Mouse (Mus musculus) heart, embryonic 14.5 days (tissue): ENCODE results near the gene Med20. TPM values are rescaled to one million over a fixed set of nuclear protein-coding genes. Genes with fewer than 3 reads are reported as not detected.

ENCODE experiments used
- ATAC-seq: fragments of 200-750 bp; cut with Nextera tagmentation; 2 replicates; pipeline ENCODE4 v1.8.0; 2017; ENCODE audit warnings: low read depth, moderate TSS enrichment; ENCODE audit not compliant: insufficient number of reproducible peaks, insufficient read depth, low FRiP score
- H3K27ac ChIP-seq, 2 experiments: fragments of 200-500 bp in 1 of 2; fragments of 300-500 bp in 1 of 2; sonication (generic) in 1 of 2; replicated peaks in 1 of 2; 2 replicates each; pipeline ENCODE4 v1.5.1; 2012 to 2014; ENCODE audit warnings: low read depth in 2 of 2, low read length in 2 of 2, control low read depth in 1 of 2, mild to moderate bottlenecking in 1 of 2, mixed read lengths in 1 of 2; ENCODE audit not compliant: control insufficient read depth in 1 of 2, insufficient read depth in 1 of 2
- H3K27me3 ChIP-seq: fragments of 300-500 bp; sonication (generic); 2 replicates; pipeline ENCODE4 v1.6.1; 2014; ENCODE audit warnings: mild to moderate bottlenecking, low read length, control low read depth; ENCODE audit not compliant: control insufficient read depth, insufficient read depth
- H3K36me3 ChIP-seq: fragments of 300-500 bp; sonication (generic); 2 replicates; pipeline ENCODE4 v1.6.1; 2014; ENCODE audit warnings: mild to moderate bottlenecking, control low read depth, low read length, mixed read lengths; ENCODE audit not compliant: control insufficient read depth, insufficient read depth
- H3K4me1 ChIP-seq, 2 experiments: fragments of 200-500 bp in 1 of 2; fragments of 300-500 bp in 1 of 2; sonication (generic) in 1 of 2; 2 replicates each; pipeline ENCODE4 v1.6.1; 2012 to 2014; ENCODE audit warnings: low read length in 2 of 2, control low read depth in 1 of 2, mixed read lengths in 1 of 2; ENCODE audit not compliant: control insufficient read depth in 2 of 2, insufficient read depth in 2 of 2
- H3K4me2 ChIP-seq: fragments of 300-500 bp; sonication (generic); 2 replicates; pipeline ENCODE4 v1.6.1; 2014; ENCODE audit warnings: mild to moderate bottlenecking, low read length
- H3K4me3 ChIP-seq, 2 experiments: fragments of 200-500 bp in 1 of 2; fragments of 300-500 bp in 1 of 2; sonication (generic) in 1 of 2; 2 replicates each; pipeline ENCODE4 v1.5.1; 2012 to 2014; ENCODE audit warnings: low read length in 2 of 2, mild to moderate bottlenecking in 2 of 2, control low read depth in 1 of 2, low read depth in 1 of 2, moderate library complexity in 1 of 2; ENCODE audit not compliant: control insufficient read depth in 1 of 2, insufficient read depth in 1 of 2
- H3K9ac ChIP-seq: fragments of 300-500 bp; sonication (generic); 2 replicates; pipeline ENCODE4 v1.6.1; 2014; ENCODE audit warnings: mild to moderate bottlenecking, low read length
- H3K9me3 ChIP-seq: fragments of 300-500 bp; sonication (generic); 2 replicates; pipeline ENCODE4 v1.6.1; 2016; ENCODE audit warnings: low read length, control low read depth; ENCODE audit not compliant: control insufficient read depth
- WGBS: fragments of 180-500 bp; shearing (Covaris S2); extraction: QIAGEN DNeasy Blood & Tissue Kit; methylation state at CpG from one replicate; pipeline ENCODE4 v1.1.7; 2014; 5-methylcytosine and 5-hydroxymethylcytosine counted together
- polyA plus RNA-seq: library from polyadenylated mRNA; unstranded; fragments of >200 nt; fragmentation: Nextera tagmentation; extraction: Ambion mirVana; gene quantifications from 2 replicates; pipeline ENCODE4 v1.2.1, GENCODE M21; 2014

Med20 gene
- polyA plus RNA-seq, 1 experiment from 2014 or later: 28.6 TPM

GRCm38 (mm10) chr17:47669166-47669565 is 57.8 kb downstream of the Med20 start:
- Histone ChIP-seq H3K4me2 (no peak overlapping the region), H3K4me3 (no peak overlapping the region), H3K36me3 (no peaks in the 10 kb centered on the region), H3K4me1 (peaks cover 4 to 12% of the 10 kb centered on the region in 2 experiments; a peak in 3 of 4 replicates), H3K27ac (no peak overlapping the region), H3K9ac (no peak overlapping the region), H3K9me3 (no peaks in the 10 kb centered on the region), H3K27me3 (peaks cover 8% of the 10 kb centered on the region; the same call in 1 of the 2 replicates)
- no peak for ATAC-seq
- WGBS: 73% methylated on average over 4 of the region's 4 CpGs

GRCm38 (mm10) chr17:47671988-47672310 is 60.6 kb downstream of the Med20 start:
- Histone ChIP-seq H3K4me2 (peak overlapping the region; percentile 76), H3K9ac (peak overlapping the region; percentile 69), H3K36me3 (0 out of 2 replicates have a peak, but pooled peaks cover 15% of the 10 kb centered on the region), H3K27me3 (peaks cover 8% of the 10 kb centered on the region; the same call in 1 of the 2 replicates), H3K4me3 (peak overlapping the region; percentile 40 to 42), H3K9me3 (no peaks in the 10 kb centered on the region), H3K4me1 (peaks cover 4 to 8% of the 10 kb centered on the region in 2 experiments; a peak in 2 of 4 replicates), H3K27ac (no peak overlapping the region)
- ATAC-seq: no peak
- WGBS: 16% methylated on average over 14 of the region's 14 CpGs

- 0 out of 2 replicates have a peak, but pooled peaks cover 18% of the 10 kb centered on the region for H3K36me3 ChIP-seq
- H3K9ac ChIP-seq: peak overlapping the region; percentile 69
- H3K4me3 ChIP-seq: peak overlapping the region; percentile 40 to 42
- H3K4me2 ChIP-seq: peak overlapping the region; percentile 76
- no peaks in the 10 kb centered on the region for H3K9me3 ChIP-seq
- peaks cover 4 to 8% of the 10 kb centered on the region in 2 experiments; a peak in 2 of 4 replicates for H3K4me1 ChIP-seq
- ATAC-seq: no peak
- peaks cover 8% of the 10 kb centered on the region; the same call in 1 of the 2 replicates for H3K27me3 ChIP-seq
- 0 out of 4 replicates have a peak overlapping the region, but pooled peaks of 1 of the 2 experiments have one; percentile 14 for H3K27ac ChIP-seq
- 3% methylated on average over 65 of the region's 68 CpGs for WGBS
These were observed 61.1 kb downstream of the Med20 start for GRCm38 (mm10) chr17:47672311-47673111.

Other genes starting within 250 kb of the Med20 start
- 67.2 and 69.8 TPM in 2 replicates for gene Mrps10, start 242.7 kb upstream of the Med20 start, polyA plus RNA-seq
- gene Guca1b, start 226.2 kb upstream of the Med20 start, polyA plus RNA-seq: 0.63 and 0.96 TPM in 2 replicates
- gene Guca1a, start 211.0 kb upstream of the Med20 start, polyA plus RNA-seq: 2.4 and 2.9 TPM in 2 replicates
- gene AI661453, start 175.0 kb upstream of the Med20 start, polyA plus RNA-seq: 0.47 and 0.76 TPM in 2 replicates
- 0.72 and 0.92 TPM in 2 replicates for gene 1700001C19Rik, start 174.2 kb upstream of the Med20 start, polyA plus RNA-seq
- 16.2 and 16.8 TPM in 2 replicates for gene Taf8, start 109.3 kb upstream of the Med20 start, polyA plus RNA-seq
- gene Ccnd3, start 106.5 kb upstream of the Med20 start, polyA plus RNA-seq: 466 and 469 TPM in 2 replicates
- 18.3 and 18.7 TPM in 2 replicates for gene Bysl, start 90 bp upstream of the Med20 start, polyA plus RNA-seq
- 1.7 and 2.2 TPM in 2 replicates for gene Gm20517, start within 50 bp of the Med20 start, polyA plus RNA-seq
- gene Usp49, start 19.1 kb downstream of the Med20 start, polyA plus RNA-seq: 3.0 and 3.2 TPM in 2 replicates
- 354 and 369 TPM in 2 replicates for gene Tomm6, start 76.8 kb downstream of the Med20 start, polyA plus RNA-seq
- gene Frs3, start 77.4 kb downstream of the Med20 start, polyA plus RNA-seq: 2.8 TPM in 2 replicates
- 0.53 and 1.4 TPM in 2 replicates for gene Gm21981, start 82.9 kb downstream of the Med20 start, polyA plus RNA-seq
- gene Prickle4, start 83.2 kb downstream of the Med20 start, polyA plus RNA-seq: 0.78 TPM in 1 of 2 replicates, not detected in the other
- 0.15 TPM in 1 of 2 replicates, not detected in the other for gene Pgc, start 115.3 kb downstream of the Med20 start, polyA plus RNA-seq
- gene Tfeb, start 125.4 kb downstream of the Med20 start, polyA plus RNA-seq: 17.8 and 21.2 TPM in 2 replicates
- gene Mdfi, start 223.1 kb downstream of the Med20 start, polyA plus RNA-seq: 10.4 and 26.3 TPM in 2 replicates